Mouse (Mus musculus): ENCODE measurements around the gene Psmd12.
"Not testable (repeated sequence)": the region's sequence is repeated elsewhere in the genome, so short reads cannot be mapped to it uniquely, and the experiment has no call there.

The Psmd12 gene

GRCm38 (mm10) chr11:107459828-107460227 is 19.5 kb upstream of the Psmd12 start:
- in situ Hi-C loops (cut with MseI, MboI), result no loop called here

- in situ Hi-C loops (cut with MseI, MboI), result no loop called here
Observed at GRCm38 (mm10) chr11:107462478-107462877, 16.8 kb upstream of the Psmd12 start.

- in situ Hi-C loops (cut with MseI, MboI), result no loop called here
Observed at GRCm38 (mm10) chr11:107463251-107463681, 16.0 kb upstream of the Psmd12 start.

- in situ Hi-C loops (cut with MseI, MboI), result no loop called here
Observed at GRCm38 (mm10) chr11:107464141-107464540, 15.1 kb upstream of the Psmd12 start.

GRCm38 (mm10) chr11:107465041-107465440 is 14.2 kb upstream of the Psmd12 start:
- in situ Hi-C loops (cut with MseI, MboI), result loop anchor here in 1 of 2 experiments (5.0 kb wide), 1 partner anchor 78 kb away; no protein-coding TSS in a partner anchor

GRCm38 (mm10) chr11:107465969-107466368 is 13.3 kb upstream of the Psmd12 start:
- in situ Hi-C loops (cut with MseI, MboI), result loop anchor here in 1 of 2 experiments (5.0 kb wide), 1 partner anchor 79 kb away; no protein-coding TSS in a partner anchor

- in situ Hi-C loops (cut with MseI, MboI), result loop anchor here in 1 of 2 experiments (5.0 kb wide), 1 partner anchor 80 kb away; no protein-coding TSS in a partner anchor
Observed at GRCm38 (mm10) chr11:107466611-107467391, 12.5 kb upstream of the Psmd12 start.

- in situ Hi-C loops (cut with MseI, MboI), result loop anchor here in 1 of 2 experiments (5.0 kb wide), 1 partner anchor 81 kb away; no protein-coding TSS in a partner anchor
Observed at GRCm38 (mm10) chr11:107468252-107469030, 10.8 kb upstream of the Psmd12 start.

- in situ Hi-C loops (cut with MseI, MboI), result loop anchor here in 1 of 2 experiments (5.0 kb wide), 1 partner anchor 82 kb away; no protein-coding TSS in a partner anchor
Observed at GRCm38 (mm10) chr11:107469031-107469522, 10.2 kb upstream of the Psmd12 start.

GRCm38 (mm10) chr11:107469523-107470371 is 9.5 kb upstream of the Psmd12 start:
- in situ Hi-C loops (cut with MseI, MboI), result loop anchor here (5.0 kb wide), 3 partner anchors 82 to 197 kb away; no protein-coding TSS in a partner anchor

GRCm38 (mm10) chr11:107470521-107471041 is 8.7 kb upstream of the Psmd12 start, which contains the start of gene Pitpnc1:
Pitpnc1 (minus strand) TSS chr11:107470699.
- in situ Hi-C loops (cut with MseI, MboI), result loop anchor here (5.0 kb wide), 3 partner anchors 83 to 198 kb away; no protein-coding TSS in a partner anchor

GRCm38 (mm10) chr11:107471071-107471720 is 8.1 kb upstream of the Psmd12 start:
- in situ Hi-C loops (cut with MseI, MboI), result loop anchor here (5.0 kb wide), 3 partner anchors 84 to 199 kb away; no protein-coding TSS in a partner anchor

GRCm38 (mm10) chr11:107472304-107472703 is 7.0 kb upstream of the Psmd12 start:
- in situ Hi-C loops (cut with MseI, MboI), result loop anchor here (5.0 kb wide), 3 partner anchors 85 to 200 kb away; no protein-coding TSS in a partner anchor

GRCm38 (mm10) chr11:107473137-107473820 is 6.0 kb upstream of the Psmd12 start:
- in situ Hi-C loops (cut with MseI, MboI), result loop anchor here (5.0 kb wide), 3 partner anchors 86 to 201 kb away; no protein-coding TSS in a partner anchor

GRCm38 (mm10) chr11:107479862-107480203 is 549 bp downstream of the Psmd12 start:
- in situ Hi-C loops (cut with MseI, MboI), result no loop called here

GRCm38 (mm10) chr11:107484341-107484740 is 5.1 kb downstream of the Psmd12 start:
- in situ Hi-C loops (cut with MseI, MboI), result no loop called here

GRCm38 (mm10) chr11:107502801-107503200 is 23.5 kb downstream of the Psmd12 start:
- in situ Hi-C loops (cut with MseI, MboI), result no loop called here

- in situ Hi-C loops (cut with MseI, MboI), result not testable (repeated sequence)
Observed at GRCm38 (mm10) chr11:107504364-107504763, 25.1 kb downstream of the Psmd12 start.

GRCm38 (mm10) chr11:107506260-107506659 is 27.0 kb downstream of the Psmd12 start:
- in situ Hi-C loops (cut with MseI, MboI), result no loop called here

Measured in mouse trophoblast stem cell (cell line).